Mouse (Mus musculus): ENCODE data around the gene Pald1. TPM values are rescaled to one million over a fixed set of nuclear protein-coding genes. Genes with fewer than 3 reads are reported as not detected.
A peak's percentile ranks its signal among the peaks of the same experiment; 100 is the strongest.

Pald1 gene
- polyA plus RNA-seq, 1 experiment from 2014 or later, result 29.4 TPM

- no peak overlapping the region for H3K4me3 ChIP-seq
- H3K9me3 ChIP-seq, result no peaks in the 10 kb centered on the region
- H3K27ac ChIP-seq, result no peak overlapping the region
- no peak overlapping the region for H3K9ac ChIP-seq
- WGBS, result 95% methylated on average over 6 of the region's 6 CpGs
- H3K4me1 ChIP-seq (replicated peaks), result 0 out of 2 replicates have a peak, but pooled peaks cover 4% of the 10 kb centered on the region
- H3K27me3 ChIP-seq, result no peaks in the 10 kb centered on the region
- ATAC-seq (ENCODE audit: low FRiP score), result no peak
- H3K36me3 ChIP-seq, result peaks cover 4% of the 10 kb centered on the region; the same call in 1 of the 2 replicates
- H3K4me2 ChIP-seq, result no peak overlapping the region
These were observed 18.9 kb downstream of the Pald1 start for GRCm38 (mm10) chr10:61364431-61364830.

GRCm38 (mm10) chr10:61362992-61363391 is 20.3 kb downstream of the Pald1 start:
- no peak overlapping the region for H3K9ac ChIP-seq
- no peak overlapping the region for H3K4me3 ChIP-seq
- 76% methylated on average over 8 of the region's 8 CpGs for WGBS
- H3K27me3 ChIP-seq, result no peaks in the 10 kb centered on the region
- H3K36me3 ChIP-seq, result peaks cover 4% of the 10 kb centered on the region; the same call in 1 of the 2 replicates
- H3K4me1 ChIP-seq (replicated peaks), result peaks cover 6% of the 10 kb centered on the region
- no peak overlapping the region; the same call in 1 of the 2 replicates for H3K27ac ChIP-seq
- no peaks in the 10 kb centered on the region for H3K9me3 ChIP-seq
- ATAC-seq (ENCODE audit: low FRiP score), result no peak
- no peak overlapping the region for H3K4me2 ChIP-seq

- Histone ChIP-seq H3K27me3 (no peaks in the 10 kb centered on the region), H3K4me1 (replicated peaks) (peaks cover 11% of the 10 kb centered on the region), H3K4me2 (no peak overlapping the region), H3K36me3 (peaks cover 4% of the 10 kb centered on the region; the same call in 1 of the 2 replicates), H3K27ac (no peak overlapping the region; the same call in 1 of the 2 replicates), H3K9me3 (no peaks in the 10 kb centered on the region), H3K4me3 (no peak overlapping the region), H3K9ac (no peak overlapping the region)
- 77% methylated on average over 9 of the region's 9 CpGs for WGBS
- ATAC-seq (ENCODE audit: low FRiP score), result no peak
These were observed 20.8 kb downstream of the Pald1 start for GRCm38 (mm10) chr10:61362483-61362882.

- ATAC-seq (ENCODE audit: low FRiP score), result no peak
- Histone ChIP-seq H3K4me2 (no peak overlapping the region), H3K9me3 (no peaks in the 10 kb centered on the region), H3K36me3 (peaks cover 4% of the 10 kb centered on the region; the same call in 1 of the 2 replicates), H3K4me3 (no peak overlapping the region), H3K4me1 (replicated peaks) (peaks cover 11% of the 10 kb centered on the region), H3K9ac (no peak overlapping the region), H3K27ac (no peak overlapping the region), H3K27me3 (no peaks in the 10 kb centered on the region)
- WGBS, result 97% methylated on average over 8 of the region's 8 CpGs
These were observed 22.7 kb downstream of the Pald1 start for GRCm38 (mm10) chr10:61360667-61361066.

GRCm38 (mm10) chr10:61359411-61359810 is 23.9 kb downstream of the Pald1 start:
- Histone ChIP-seq H3K4me3 (no peak overlapping the region), H3K4me1 (replicated peaks) (peaks cover 11% of the 10 kb centered on the region), H3K27me3 (no peaks in the 10 kb centered on the region), H3K27ac (no peak overlapping the region), H3K4me2 (no peak overlapping the region), H3K9me3 (no peaks in the 10 kb centered on the region), H3K36me3 (peaks cover 2% of the 10 kb centered on the region; the same call in 1 of the 2 replicates), H3K9ac (no peak overlapping the region)
- ATAC-seq (ENCODE audit: low FRiP score), result no peak
- 88% methylated on average over 8 of the region's 8 CpGs for WGBS

GRCm38 (mm10) chr10:61357658-61358057 is 25.7 kb downstream of the Pald1 start:
- H3K4me2 ChIP-seq, result no peak overlapping the region
- no peak overlapping the region for H3K9ac ChIP-seq
- WGBS, result 64% methylated on average over 8 of the region's 8 CpGs
- no peak overlapping the region for H3K4me3 ChIP-seq
- 0 out of 2 replicates have a peak overlapping the region, but pooled peaks have one; percentile 12 for H3K27ac ChIP-seq
- no peaks in the 10 kb centered on the region for H3K9me3 ChIP-seq
- H3K27me3 ChIP-seq, result no peaks in the 10 kb centered on the region
- no peak for ATAC-seq (ENCODE audit: low FRiP score)
- peaks cover 4% of the 10 kb centered on the region for H3K36me3 ChIP-seq
- peaks cover 8% of the 10 kb centered on the region for H3K4me1 ChIP-seq (replicated peaks)

- H3K27ac ChIP-seq, result no peak overlapping the region
- no peak overlapping the region for H3K9ac ChIP-seq
- no peaks in the 10 kb centered on the region for H3K9me3 ChIP-seq
- no peak overlapping the region for H3K4me2 ChIP-seq
- peaks cover 10% of the 10 kb centered on the region for H3K36me3 ChIP-seq
- 93% methylated on average over 8 of the region's 8 CpGs for WGBS
- H3K4me3 ChIP-seq, result no peak overlapping the region
- H3K27me3 ChIP-seq, result no peaks in the 10 kb centered on the region
- peaks cover 8% of the 10 kb centered on the region for H3K4me1 ChIP-seq (replicated peaks)
- ATAC-seq (ENCODE audit: low FRiP score), result no peak
These were observed 26.8 kb downstream of the Pald1 start for GRCm38 (mm10) chr10:61356568-61356967.

- Histone ChIP-seq H3K27ac (no peak overlapping the region), H3K4me1 (replicated peaks) (peaks cover 8% of the 10 kb centered on the region), H3K4me3 (no peak overlapping the region), H3K27me3 (no peaks in the 10 kb centered on the region), H3K9me3 (no peaks in the 10 kb centered on the region), H3K9ac (no peak overlapping the region), H3K36me3 (peaks cover 13% of the 10 kb centered on the region), H3K4me2 (no peak overlapping the region)
- no peak for ATAC-seq (ENCODE audit: low FRiP score)
- WGBS, result 97% methylated on average over 5 of the region's 5 CpGs
These were observed 27.2 kb downstream of the Pald1 start for GRCm38 (mm10) chr10:61356095-61356494.

- H3K36me3 ChIP-seq, result peaks cover 18% of the 10 kb centered on the region
- H3K4me2 ChIP-seq, result no peak overlapping the region
- H3K9me3 ChIP-seq, result no peaks in the 10 kb centered on the region
- H3K4me1 ChIP-seq (replicated peaks), result peaks cover 8% of the 10 kb centered on the region
- no peak overlapping the region for H3K27ac ChIP-seq
- H3K9ac ChIP-seq, result no peak overlapping the region
- no peaks in the 10 kb centered on the region for H3K27me3 ChIP-seq
- WGBS, result 96% methylated on average over 13 of the region's 13 CpGs
- no peak for ATAC-seq (ENCODE audit: low FRiP score)
- no peak overlapping the region for H3K4me3 ChIP-seq
These were observed 27.7 kb downstream of the Pald1 start for GRCm38 (mm10) chr10:61355611-61356010.

GRCm38 (mm10) chr10:61351216-61351615 is 32.1 kb downstream of the Pald1 start:
- Histone ChIP-seq H3K36me3 (peaks cover 46% of the 10 kb centered on the region), H3K9me3 (no peaks in the 10 kb centered on the region; the same call in 1 of the 2 replicates), H3K4me1 (replicated peaks) (peaks cover 11% of the 10 kb centered on the region), H3K27me3 (no peaks in the 10 kb centered on the region), H3K9ac (no peak overlapping the region), H3K4me2 (no peak overlapping the region), H3K27ac (no peak overlapping the region), H3K4me3 (no peak overlapping the region)
- WGBS, result 67% methylated on average over 4 of the region's 4 CpGs
- no peak for ATAC-seq (ENCODE audit: low FRiP score)

GRCm38 (mm10) chr10:61346374-61346773 is 37.0 kb downstream of the Pald1 start:
- WGBS, result 28% methylated on average over 10 of the region's 10 CpGs
- Histone ChIP-seq H3K4me2 (no peak overlapping the region), H3K9me3 (no peaks in the 10 kb centered on the region; the same call in 1 of the 2 replicates), H3K27ac (peak overlapping the region; percentile 35; the same call in 1 of the 2 replicates), H3K9ac (no peak overlapping the region), H3K4me1 (replicated peaks) (peaks cover 23% of the 10 kb centered on the region), H3K4me3 (no peak overlapping the region), H3K27me3 (no peaks in the 10 kb centered on the region), H3K36me3 (peaks cover 44% of the 10 kb centered on the region)
- no peak for ATAC-seq (ENCODE audit: low FRiP score)

- Histone ChIP-seq H3K36me3 (peaks cover 32% of the 10 kb centered on the region), H3K4me3 (no peak overlapping the region), H3K9me3 (no peaks in the 10 kb centered on the region; the same call in 1 of the 2 replicates), H3K9ac (no peak overlapping the region), H3K27me3 (no peaks in the 10 kb centered on the region), H3K4me2 (no peak overlapping the region), H3K4me1 (replicated peaks) (peaks cover 23% of the 10 kb centered on the region), H3K27ac (no peak overlapping the region)
- ATAC-seq (ENCODE audit: low FRiP score), result no peak
- WGBS, result 71% methylated on average over 8 of the region's 8 CpGs
These were observed 38.2 kb downstream of the Pald1 start for GRCm38 (mm10) chr10:61345179-61345578.

- Histone ChIP-seq H3K4me3 (no peak overlapping the region), H3K9me3 (no peaks in the 10 kb centered on the region), H3K9ac (no peak overlapping the region), H3K27ac (no peak overlapping the region), H3K4me1 (replicated peaks) (peaks cover 23% of the 10 kb centered on the region), H3K4me2 (no peak overlapping the region), H3K36me3 (peaks cover 20% of the 10 kb centered on the region), H3K27me3 (no peaks in the 10 kb centered on the region)
- 63% methylated on average over 8 of the region's 8 CpGs for WGBS
- no peak for ATAC-seq (ENCODE audit: low FRiP score)
These were observed 39.4 kb downstream of the Pald1 start for GRCm38 (mm10) chr10:61343950-61344349.
